Mouse (Mus musculus) adrenal gland, adult 2 months (tissue): ENCODE data around the gene Spred2. TPM values are rescaled to one million over a fixed set of nuclear protein-coding genes. Genes with fewer than 3 reads are reported as not detected.

Experiments
- DNase-seq: peaks from one replicate; pipeline ENCODE4 v3.0.0; 2021
- polyA plus RNA-seq: library from polyadenylated mRNA; depleted of rRNA; stranded (reverse); fragments of >200 nt; gene quantifications from 2 replicates; pipeline ENCODE4 v1.2.3, GENCODE M21; 2012
- total RNA-seq, 2 experiments: library from RNA; stranded (reverse); gene quantifications; 2 replicates each; pipeline ENCODE4 v1.2.3; 2021

Gene Spred2
- total and polyA plus RNA-seq, 3 experiments = 27.5 to 36.6 (median 34.0) TPM

GRCm38 (mm10) chr11:19925149-19925975, 1.2 kb downstream of the Spred2 start:
- peak; percentile 88 for DNase-seq

DNA sequence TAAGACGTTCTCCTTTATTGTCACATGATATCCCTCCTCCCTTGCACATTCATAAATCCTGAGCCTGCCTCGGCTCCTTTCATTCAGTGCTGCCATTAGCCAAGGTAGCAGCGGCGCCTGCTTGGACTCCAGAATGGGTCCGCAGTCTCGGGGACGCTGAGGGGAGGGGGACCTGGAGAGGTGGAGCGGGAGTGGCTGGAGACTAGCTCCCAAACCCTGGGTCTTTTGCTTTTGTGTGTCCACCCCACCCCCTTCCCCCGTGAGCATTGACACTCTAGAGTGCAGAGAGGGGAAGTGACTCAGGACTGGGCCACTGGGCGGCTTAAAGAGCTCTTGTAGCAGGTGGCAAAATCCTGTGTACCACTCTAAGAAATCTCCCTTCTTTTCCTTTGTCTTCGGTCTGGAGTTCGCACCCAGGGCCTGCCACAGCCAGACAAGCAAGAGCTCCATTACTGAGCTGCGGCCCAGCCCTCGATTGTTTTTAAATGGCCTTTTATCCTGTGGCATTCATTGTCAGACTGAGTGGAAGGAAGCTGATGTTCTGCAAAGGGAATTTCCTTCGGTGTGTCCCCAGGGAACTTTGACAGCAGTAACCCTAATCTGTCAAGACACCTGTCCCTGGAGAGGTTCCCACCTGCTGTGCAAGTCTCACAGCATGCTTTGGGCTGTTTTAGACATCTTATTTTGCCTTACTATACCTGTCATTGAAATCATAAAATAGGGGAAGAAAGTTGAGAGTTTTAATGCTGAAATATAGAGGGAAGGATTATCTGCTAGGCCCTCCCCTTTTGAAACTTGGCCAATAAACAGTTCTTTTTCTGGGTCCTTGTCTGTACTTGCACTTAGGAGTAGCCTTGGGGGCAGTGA, 2.0 kb downstream of the Spred2 start:
- peak; percentile 83 for DNase-seq

DNA sequence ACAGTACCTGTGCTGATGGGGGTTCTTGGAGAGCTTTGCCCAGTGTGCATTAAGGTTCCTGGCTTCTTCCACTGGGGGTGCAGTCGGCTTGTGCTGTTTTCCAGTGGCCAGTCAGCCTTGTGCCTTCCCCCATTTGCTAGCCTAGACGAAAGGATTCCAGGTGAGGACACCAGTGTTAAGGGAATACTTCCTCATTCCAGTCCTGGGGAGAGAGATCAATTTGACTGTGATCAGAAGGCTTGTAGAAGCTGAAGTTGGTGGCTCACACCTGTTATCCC, 2.6 kb downstream of the Spred2 start:
- no peak for DNase-seq

DNA sequence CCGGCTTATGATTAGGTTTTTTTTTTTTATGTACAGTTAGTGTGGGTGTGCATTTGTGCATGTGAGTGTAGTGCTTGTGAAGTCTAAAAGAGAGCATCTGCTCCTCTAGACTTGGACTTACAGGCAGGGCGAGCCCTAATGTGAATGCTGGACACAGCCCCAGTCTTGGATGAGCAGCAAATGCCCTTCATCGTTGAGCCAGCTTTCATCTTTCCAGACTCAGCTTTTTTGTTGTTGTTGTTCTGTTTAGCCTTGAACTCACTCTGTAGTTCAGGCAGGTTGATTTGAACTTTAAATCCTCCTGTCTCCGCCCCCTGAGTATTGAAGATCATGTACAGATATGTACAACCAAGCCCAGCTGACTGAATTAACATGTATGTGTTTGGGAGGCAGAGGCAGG, 4.5 kb downstream of the Spred2 start:
- no peak for DNase-seq

DNA sequence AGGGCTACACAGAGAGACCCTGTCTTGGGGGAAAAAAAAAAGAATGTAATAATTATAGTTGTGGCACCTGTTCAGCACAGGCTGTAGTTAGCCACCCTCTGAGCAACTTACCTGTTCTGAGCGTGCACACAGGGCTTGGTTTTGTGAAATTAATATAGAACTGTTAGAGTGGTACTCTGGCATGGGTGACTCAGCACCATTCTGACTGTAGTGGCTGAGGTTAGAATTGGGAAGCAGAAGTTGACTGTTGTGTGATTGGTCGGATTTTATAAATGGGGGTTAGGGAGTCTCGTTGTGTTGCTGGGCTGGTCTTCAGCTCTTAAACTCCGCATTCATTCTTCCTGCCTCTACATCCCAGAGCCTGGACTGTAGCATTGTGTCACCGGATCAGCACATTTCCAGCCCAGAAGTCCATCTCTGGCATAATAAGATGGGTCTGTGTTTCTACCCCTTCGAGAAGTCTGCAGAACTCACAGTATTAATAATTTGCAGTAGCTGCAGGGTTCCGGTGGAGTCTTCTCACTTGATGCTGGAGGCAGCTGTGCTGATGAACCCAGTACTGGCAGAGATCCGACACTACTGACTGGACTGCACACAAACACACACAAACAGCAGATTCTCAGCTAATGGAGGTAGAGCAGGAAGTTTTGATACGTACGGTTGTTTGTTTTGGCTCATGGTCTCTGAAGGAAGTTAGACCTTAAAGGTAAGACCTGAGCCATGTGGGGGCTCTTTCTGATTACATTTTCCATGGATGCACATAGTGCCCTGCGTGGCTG, 5.1 kb downstream of the Spred2 start:
- no peak for DNase-seq

GRCm38 (mm10) chr11:19931569-19932230, 7.5 kb downstream of the Spred2 start:
- no peak for DNase-seq

DNA sequence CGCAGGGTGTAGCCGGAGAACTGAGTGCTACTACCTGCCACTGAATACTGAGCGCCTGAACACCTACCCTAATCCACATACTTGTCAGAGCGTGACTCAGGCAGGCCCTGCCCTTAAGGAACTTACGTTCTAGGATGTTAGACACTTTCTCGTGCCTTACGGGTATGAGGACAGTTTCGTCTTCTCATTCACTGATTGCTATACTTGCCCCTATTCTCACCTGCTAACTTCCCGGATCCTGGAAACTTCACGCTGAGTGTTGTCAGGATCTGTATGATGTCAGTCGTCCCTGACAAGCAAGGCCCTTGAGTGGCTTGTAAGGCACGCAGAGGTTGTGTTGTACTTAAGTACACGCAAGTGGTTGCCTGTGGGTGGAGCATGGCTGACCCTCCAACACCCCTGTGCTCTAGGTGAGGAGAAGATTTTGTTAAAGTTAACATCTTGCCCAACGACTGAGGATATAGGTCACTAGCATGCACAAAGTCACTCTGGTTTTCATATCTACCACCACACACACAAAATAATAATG, 8.9 kb downstream of the Spred2 start:
- DNase-seq = no peak

DNA sequence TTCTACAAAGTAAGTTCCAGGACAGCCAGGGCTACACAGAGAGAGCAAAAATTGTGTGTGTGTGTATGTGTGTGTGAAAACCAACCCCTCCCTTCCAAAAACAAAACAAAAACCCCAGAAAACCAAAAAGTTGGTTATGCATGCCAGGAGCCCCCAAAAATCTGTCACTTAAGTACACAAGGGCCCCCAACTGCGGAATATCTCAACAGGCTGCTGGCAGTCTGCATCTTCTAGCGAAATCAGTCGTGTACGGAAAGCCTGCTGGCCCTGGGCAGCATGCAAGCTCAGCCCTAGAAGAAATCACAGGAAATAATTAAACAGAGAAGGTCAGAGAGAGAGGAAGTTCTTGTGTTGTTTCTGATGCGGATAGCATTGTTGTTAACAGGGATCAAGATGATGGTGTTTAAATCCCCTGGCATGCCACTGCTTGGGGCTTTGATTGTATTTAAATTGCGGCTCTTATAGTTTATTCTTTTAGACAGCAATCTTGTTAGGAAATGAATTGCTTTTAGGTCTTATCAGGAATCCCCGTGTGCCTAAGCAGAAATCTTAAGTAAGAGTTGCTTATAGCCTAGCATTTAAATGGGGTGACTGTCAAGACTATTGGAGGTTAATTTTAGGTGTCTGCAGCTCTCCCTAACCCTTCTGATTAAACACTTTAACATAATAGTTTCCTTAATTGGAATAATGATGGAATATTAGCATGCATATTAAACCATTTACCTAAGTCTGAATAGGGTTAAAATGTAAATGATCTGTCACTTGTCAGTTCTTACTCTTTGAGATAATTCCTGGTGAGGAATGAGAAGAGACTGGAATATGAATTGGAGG, 11.6 kb downstream of the Spred2 start:
- DNase-seq = no peak

GRCm38 (mm10) chr11:19938456-19939004, 14.4 kb downstream of the Spred2 start:
- DNase-seq = no peak

- DNase-seq = peak; percentile 65
Observed at GRCm38 (mm10) chr11:19939305-19939730, 15.1 kb downstream of the Spred2 start.

DNA sequence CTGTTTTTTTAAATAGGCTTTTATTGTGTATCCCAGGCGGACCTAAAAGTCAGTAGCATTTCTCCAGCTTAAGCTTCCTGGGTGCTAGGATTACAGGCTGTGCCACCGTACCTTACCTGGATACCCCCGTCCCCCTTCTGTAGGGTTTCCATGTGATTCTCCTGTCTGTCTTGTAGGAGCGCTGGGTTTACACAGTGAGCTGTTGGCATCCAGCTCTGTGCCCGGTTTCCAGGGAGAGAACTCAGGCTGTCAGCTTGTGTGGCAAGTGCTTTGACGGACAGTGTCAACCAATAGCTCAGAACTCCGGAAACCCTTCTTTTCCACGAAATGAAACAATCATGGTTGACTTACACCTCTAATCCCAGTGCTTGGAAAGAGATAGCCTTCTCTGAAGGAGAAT, 15.7 kb downstream of the Spred2 start:
- DNase-seq = no peak

- no peak for DNase-seq
Observed at GRCm38 (mm10) chr11:19941156-19941777, 17.1 kb downstream of the Spred2 start.

- DNase-seq = no peak
Observed at GRCm38 (mm10) chr11:19941978-19942377, 17.8 kb downstream of the Spred2 start.

DNA sequence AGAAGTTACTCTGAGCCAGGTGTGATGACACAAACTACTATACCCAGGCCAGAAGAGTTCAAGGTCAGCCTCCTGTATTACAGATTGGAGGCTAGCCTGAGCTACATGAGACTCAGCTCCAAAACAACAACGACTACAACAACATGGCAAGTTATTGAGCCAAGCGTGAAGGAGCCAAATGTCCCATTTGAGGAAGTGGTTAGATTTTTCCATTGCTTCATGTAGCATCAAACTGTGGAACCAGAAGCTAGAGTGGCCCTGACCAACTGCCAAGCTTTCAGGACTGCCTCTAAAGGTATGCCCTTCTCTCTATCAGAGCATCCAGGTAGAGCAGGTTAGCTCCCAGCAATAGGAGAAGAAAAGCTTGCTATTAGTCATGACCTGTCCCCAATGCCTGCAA, 19.6 kb downstream of the Spred2 start:
- no peak for DNase-seq

DNA sequence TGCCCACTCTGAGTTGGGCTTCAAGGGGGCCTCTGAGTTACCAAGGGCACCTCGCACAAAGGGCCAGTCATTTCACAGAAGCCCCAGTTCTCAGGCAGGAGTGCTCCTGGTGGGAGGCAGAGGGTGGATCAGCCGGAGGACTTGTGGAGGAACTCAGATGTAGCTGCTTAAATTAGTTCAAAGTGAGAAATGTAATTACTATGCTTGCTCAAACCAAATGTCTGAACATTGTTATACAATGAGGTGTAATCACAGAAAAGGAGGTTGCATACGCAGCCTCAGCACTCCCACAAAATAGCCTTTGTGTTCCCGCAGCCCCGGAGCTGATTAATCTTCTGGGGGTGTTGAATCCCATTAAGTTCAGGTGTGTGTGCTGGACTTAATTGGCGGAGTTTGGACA, 20.5 kb downstream of the Spred2 start:
- DNase-seq = no peak

- DNase-seq = no peak
Observed at GRCm38 (mm10) chr11:19946721-19947120, 22.5 kb downstream of the Spred2 start.

DNA sequence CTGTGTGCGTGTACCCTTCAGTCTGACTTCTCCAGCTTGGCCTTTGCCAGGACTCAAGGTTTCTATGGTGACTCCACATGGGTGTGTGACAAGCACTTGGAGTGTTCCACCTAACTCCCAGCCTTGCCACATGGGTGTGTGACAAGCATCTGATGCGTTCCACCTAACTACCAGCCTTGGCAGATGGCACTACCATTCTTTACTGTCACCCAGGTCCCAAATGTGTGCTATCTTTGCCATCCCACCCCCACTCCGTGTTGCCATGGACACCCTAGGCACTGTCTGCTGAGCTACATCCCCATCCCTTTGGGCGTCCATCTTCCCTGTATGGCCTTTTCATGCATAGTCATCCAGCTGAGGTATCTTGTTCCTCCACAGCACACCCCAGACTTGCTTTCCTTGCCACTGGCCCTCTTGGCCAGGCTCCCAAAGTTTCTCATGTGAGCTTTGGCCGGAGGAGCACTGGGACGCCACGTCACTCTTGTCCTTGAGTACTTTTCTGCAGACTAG, 23.5 kb downstream of the Spred2 start:
- peak; percentile 86 for DNase-seq

DNA sequence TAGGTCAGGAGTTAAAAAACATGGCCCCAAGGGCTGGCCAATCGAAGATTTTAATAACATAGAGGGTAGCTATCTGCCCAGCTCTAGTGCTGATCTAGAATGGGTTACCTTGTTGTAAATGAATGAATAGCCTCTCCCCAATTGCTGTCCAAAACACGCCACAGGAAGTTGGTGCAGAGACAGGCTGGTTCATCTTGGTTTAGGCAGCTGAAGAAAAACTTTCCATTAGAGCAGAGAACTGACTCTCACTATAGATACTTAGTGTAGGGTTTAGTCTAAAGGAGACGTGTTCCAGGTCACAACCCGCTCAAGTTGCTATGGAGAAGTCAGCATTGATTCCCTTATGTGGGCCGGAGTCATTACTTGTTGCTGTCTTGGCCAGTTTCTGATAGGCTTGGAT, 25.6 kb downstream of the Spred2 start:
- no peak for DNase-seq

DNA sequence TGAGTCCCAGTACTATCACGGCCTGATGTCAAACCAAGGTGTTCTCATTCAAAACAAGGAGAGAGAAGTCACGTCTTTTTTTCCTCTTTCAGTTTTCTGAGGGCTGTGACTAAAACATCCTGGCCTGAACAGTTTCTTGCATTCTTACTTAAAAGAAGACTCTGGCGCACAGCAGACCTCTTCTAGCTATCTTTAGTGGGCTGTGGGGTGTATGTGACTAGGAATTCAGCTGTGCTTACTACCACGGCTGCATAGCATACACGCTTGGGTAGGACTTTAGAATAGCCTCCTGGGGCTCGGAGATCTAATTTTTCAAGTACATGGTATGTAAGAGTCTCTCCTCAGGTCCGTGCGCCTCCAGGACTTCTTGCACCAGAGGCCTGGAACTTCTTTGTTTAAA, 26.0 kb downstream of the Spred2 start:
- DNase-seq = no peak

DNA sequence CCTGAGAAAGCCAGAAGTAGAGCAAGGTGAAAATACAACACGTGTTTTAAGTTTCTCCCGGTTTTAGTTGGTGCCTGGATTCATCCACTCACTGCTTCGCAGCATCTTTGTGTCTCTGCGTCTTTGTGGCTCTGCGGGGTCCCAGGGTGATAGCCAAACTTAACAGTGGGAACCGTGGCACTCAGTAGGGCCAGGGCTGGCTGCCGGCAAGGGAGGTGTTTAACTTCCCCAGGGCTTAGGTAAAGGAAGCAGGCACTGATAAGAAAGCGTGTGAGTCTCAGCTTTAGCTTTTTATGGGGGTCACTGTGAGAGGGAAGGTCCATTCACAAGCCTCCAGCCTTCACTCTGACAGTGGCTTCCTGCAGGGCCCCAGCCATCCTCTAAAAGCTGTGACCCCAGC, 28.8 kb downstream of the Spred2 start:
- DNase-seq = no peak
